Mouse (Mus musculus) intestine, embryonic 14.5 days (tissue): ENCODE results near the gene Grb10. TPM values are rescaled to one million over a fixed set of nuclear protein-coding genes. Genes with fewer than 3 reads are reported as not detected.

Experiments used
- ATAC-seq: fragments of 200-750 bp; cut with Nextera tagmentation; replicated peaks from 2 replicates; pipeline ENCODE4 v1.8.0; 2017; ENCODE audit warnings: low read depth, moderate number of reproducible peaks, moderate TSS enrichment, moderate library complexity; ENCODE audit not compliant: low FRiP score, low TSS enrichment
- DNase-seq: peaks from one replicate; pipeline ENCODE4 v3.0.0-alpha.2; 2018; ENCODE audit warnings: low spot score
- H3K27ac ChIP-seq: fragments of 300-500 bp; sonication (generic); 2 replicates; pipeline ENCODE4 v1.5.1; 2014; ENCODE audit warnings: low read depth, mild to moderate bottlenecking, control low read depth
- H3K27me3 ChIP-seq: fragments of 300-500 bp; sonication (generic); replicated peaks from 2 replicates; pipeline ENCODE4 v1.6.1; 2014; ENCODE audit warnings: low read length, control low read depth; ENCODE audit not compliant: control insufficient read depth, insufficient read depth
- H3K36me3 ChIP-seq: fragments of 300-500 bp; sonication (generic); 2 replicates; pipeline ENCODE4 v1.6.1; 2014; ENCODE audit warnings: low read length, control low read depth; ENCODE audit not compliant: control insufficient read depth, insufficient read depth
- H3K4me1 ChIP-seq: fragments of 300-500 bp; sonication (generic); replicated peaks from 2 replicates; pipeline ENCODE4 v1.6.1; 2014; ENCODE audit warnings: low read length, control low read depth, mixed read lengths; ENCODE audit not compliant: control insufficient read depth, insufficient read depth
- H3K4me2 ChIP-seq: fragments of 300-500 bp; sonication (generic); 2 replicates; pipeline ENCODE4 v1.6.1; 2014; ENCODE audit warnings: low read length
- H3K4me3 ChIP-seq: fragments of 300-500 bp; sonication (generic); 2 replicates; pipeline ENCODE4 v1.5.1; 2014; ENCODE audit warnings: low read depth, low read length, control low read depth, mixed read lengths
- H3K9ac ChIP-seq: fragments of 300-500 bp; sonication (generic); 2 replicates; pipeline ENCODE4 v1.6.1; 2014; ENCODE audit warnings: mild to moderate bottlenecking, low read length
- H3K9me3 ChIP-seq: fragments of 300-500 bp; sonication (generic); 2 replicates; pipeline ENCODE4 v1.6.1; 2016; ENCODE audit warnings: low read length, control low read depth; ENCODE audit not compliant: control insufficient read depth
- WGBS: fragments of 180-500 bp; shearing (Covaris S2); extraction: QIAGEN DNeasy Blood & Tissue Kit; methylation state at CpG from one replicate; pipeline ENCODE4 v1.1.7; 2014; 5-methylcytosine and 5-hydroxymethylcytosine counted together
- polyA plus RNA-seq: library from polyadenylated mRNA; unstranded; fragments of >200 nt; fragmentation: Nextera tagmentation; extraction: Ambion mirVana; gene quantifications from 2 replicates; pipeline ENCODE4 v1.2.1, GENCODE M21; 2014

Grb10 gene
- polyA plus RNA-seq, 1 experiment from 2014 or later = 233 TPM

- Histone ChIP-seq H3K36me3 (no peaks in the 10 kb centered on the region), H3K4me3 (no peak overlapping the region), H3K4me1 (no peaks in the 10 kb centered on the region), H3K4me2 (no peak overlapping the region), H3K9me3 (no peaks in the 10 kb centered on the region), H3K27ac (no peak overlapping the region), H3K9ac (no peak overlapping the region), H3K27me3 (no peaks in the 10 kb centered on the region)
- ATAC-seq (no peak), DNase-seq (no peak)
- 60% methylated on average over 3 of the region's 3 CpGs for WGBS
These were observed 114.6 kb downstream of the Grb10 start for GRCm38 (mm10) chr11:11923900-11924299.

DNA sequence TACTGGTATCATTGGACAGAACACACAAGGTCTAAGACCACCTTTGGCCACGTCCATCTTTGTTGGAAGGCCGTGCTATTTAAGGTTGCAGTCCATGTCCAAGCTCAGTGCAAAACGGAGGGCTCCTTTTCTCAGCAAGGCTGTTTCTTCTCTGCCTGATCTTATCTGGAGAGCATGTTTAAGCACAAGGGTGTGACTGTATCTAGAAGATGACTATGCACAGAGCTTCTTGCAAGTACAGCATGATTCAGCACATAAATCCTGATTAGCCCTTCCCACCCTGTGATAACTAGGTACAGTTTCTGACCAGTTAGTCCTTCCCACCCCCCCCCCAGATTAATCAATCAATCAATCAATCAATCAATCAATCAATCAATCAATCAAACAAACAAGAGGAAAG, 115.1 kb downstream of the Grb10 start:
- no peaks in the 10 kb centered on the region for H3K27me3 ChIP-seq
- no peak overlapping the region for H3K4me2 ChIP-seq
- whole genome bisulfite sequencing = 82% methylated on average over 3 of the region's 3 CpGs
- no peak overlapping the region for H3K4me3 ChIP-seq
- no peak for DNase-seq
- ATAC-seq = 0 out of 2 replicates have a peak, but pooled peaks have one; percentile 29
- H3K36me3 ChIP-seq = no peaks in the 10 kb centered on the region
- no peak overlapping the region for H3K27ac ChIP-seq
- H3K4me1 ChIP-seq = no peaks in the 10 kb centered on the region
- H3K9ac ChIP-seq = no peak overlapping the region
- H3K9me3 ChIP-seq = no peaks in the 10 kb centered on the region

DNA sequence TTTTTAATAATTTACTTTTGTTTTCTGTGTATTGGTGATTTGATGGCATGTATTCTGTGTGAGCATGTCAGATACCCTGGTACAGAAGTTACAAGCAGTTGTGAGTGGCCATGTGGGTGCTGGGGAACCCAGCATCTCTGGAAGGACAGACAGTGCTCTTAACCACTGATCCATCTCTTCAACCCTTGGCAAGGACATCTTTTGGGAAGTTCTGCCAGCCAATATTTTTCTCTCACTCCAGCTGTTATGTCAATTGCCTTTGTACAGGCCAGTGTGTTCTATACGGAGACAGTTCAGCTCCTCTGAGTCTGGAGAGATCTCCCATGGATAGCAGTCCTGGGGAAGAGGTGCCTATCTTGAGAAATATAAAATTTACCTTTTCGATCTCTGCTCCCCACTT, 116.4 kb downstream of the Grb10 start:
- ATAC-seq (no peak), DNase-seq (no peak)
- Histone ChIP-seq H3K4me1 (no peaks in the 10 kb centered on the region), H3K27me3 (no peaks in the 10 kb centered on the region), H3K4me3 (no peak overlapping the region), H3K27ac (no peak overlapping the region), H3K4me2 (no peak overlapping the region), H3K36me3 (no peaks in the 10 kb centered on the region), H3K9me3 (no peaks in the 10 kb centered on the region), H3K9ac (no peak overlapping the region)
- 87% methylated on average over 2 of the region's 2 CpGs for WGBS

GRCm38 (mm10) chr11:11907703-11908413, 130.6 kb downstream of the Grb10 start:
- DNase-seq (peak; percentile 51), ATAC-seq (peak; percentile 53; the same call in 1 of the 2 replicates)
- no peak overlapping the region for H3K4me2 ChIP-seq
- no peak overlapping the region for H3K4me3 ChIP-seq
- H3K27ac ChIP-seq = no peak overlapping the region
- no peaks in the 10 kb centered on the region for H3K27me3 ChIP-seq
- no peaks in the 10 kb centered on the region for H3K9me3 ChIP-seq
- H3K9ac ChIP-seq = no peak overlapping the region
- 37% methylated on average over 7 of the region's 7 CpGs for WGBS
- no peaks in the 10 kb centered on the region for H3K4me1 ChIP-seq
- H3K36me3 ChIP-seq = no peaks in the 10 kb centered on the region

GRCm38 (mm10) chr11:11905518-11905917, 133.0 kb downstream of the Grb10 start:
- Histone ChIP-seq H3K4me2 (no peak overlapping the region), H3K9ac (no peak overlapping the region), H3K27me3 (no peaks in the 10 kb centered on the region), H3K4me3 (no peak overlapping the region), H3K36me3 (no peaks in the 10 kb centered on the region), H3K27ac (no peak overlapping the region), H3K4me1 (peaks cover 7% of the 10 kb centered on the region), H3K9me3 (0 out of 2 replicates have a peak, but pooled peaks cover 3% of the 10 kb centered on the region)
- ATAC-seq (no peak), DNase-seq (no peak)

DNA sequence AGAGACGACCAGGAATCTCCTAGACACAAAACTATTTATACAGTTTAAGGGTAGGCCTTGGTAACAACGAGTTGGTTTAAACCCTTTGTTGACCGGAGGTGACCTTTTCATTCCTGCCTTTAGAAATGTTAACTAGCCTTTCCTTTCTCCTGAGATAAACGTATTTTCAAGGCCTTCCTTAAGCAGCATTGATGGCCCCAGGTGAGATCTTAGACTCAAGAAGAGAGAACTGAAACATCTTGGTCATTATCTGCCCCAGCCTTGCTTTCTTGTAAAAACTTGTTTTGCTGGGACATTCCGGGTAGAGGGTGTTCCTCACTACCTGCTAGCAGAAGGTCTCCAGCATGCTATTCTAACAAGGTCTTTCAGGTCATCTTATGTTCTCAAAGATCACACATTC, 133.5 kb downstream of the Grb10 start:
- no peak for ATAC-seq
- peaks cover 7% of the 10 kb centered on the region for H3K4me1 ChIP-seq

GRCm38 (mm10) chr11:11901509-11901908, 137.0 kb downstream of the Grb10 start:
- H3K27ac ChIP-seq = peak overlapping the region; percentile 69
- no peak for DNase-seq
- no peaks in the 10 kb centered on the region for H3K36me3 ChIP-seq
- H3K4me2 ChIP-seq = no peak overlapping the region
- no peak for ATAC-seq
- H3K4me3 ChIP-seq = no peak overlapping the region
- H3K9me3 ChIP-seq = 0 out of 2 replicates have a peak, but pooled peaks cover 3% of the 10 kb centered on the region
- H3K4me1 ChIP-seq = peaks cover 11% of the 10 kb centered on the region
- WGBS = 37% methylated on average over 5 of the region's 5 CpGs
- H3K9ac ChIP-seq = no peak overlapping the region
- no peaks in the 10 kb centered on the region for H3K27me3 ChIP-seq

More for the DNA sequence above, 133.5 kb downstream of the Grb10 start:
- no peaks in the 10 kb centered on the region for H3K36me3 ChIP-seq
- 0 out of 2 replicates have a peak, but pooled peaks cover 3% of the 10 kb centered on the region for H3K9me3 ChIP-seq
- DNase-seq = no peak
- no peak overlapping the region for H3K4me3 ChIP-seq
- H3K27ac ChIP-seq = no peak overlapping the region
- H3K27me3 ChIP-seq = no peaks in the 10 kb centered on the region
- H3K9ac ChIP-seq = no peak overlapping the region
- 72% methylated on average over 5 of the region's 5 CpGs for WGBS
- no peak overlapping the region for H3K4me2 ChIP-seq

DNA sequence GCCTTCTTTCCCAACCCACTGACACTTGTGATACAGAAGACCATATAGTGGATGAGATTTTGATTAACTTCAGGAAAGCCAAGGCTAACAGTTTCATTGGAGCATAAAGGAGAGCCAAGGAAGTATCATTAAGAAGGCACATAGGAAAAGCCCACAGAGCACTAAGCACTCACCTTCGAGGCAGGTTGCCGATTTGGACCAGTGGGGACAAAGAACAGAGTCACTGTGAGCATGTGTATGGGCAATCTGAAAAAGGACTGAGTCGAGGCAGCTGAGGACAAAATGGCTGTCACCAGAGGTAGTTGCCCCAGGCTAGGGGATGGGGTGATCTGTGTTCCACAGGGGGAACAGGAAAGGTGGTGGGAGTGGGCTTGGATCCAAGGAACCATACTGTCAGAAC, 140.0 kb downstream of the Grb10 start:
- no peak overlapping the region for H3K4me3 ChIP-seq
- 91% methylated on average over 3 of the region's 3 CpGs for WGBS
- no peaks in the 10 kb centered on the region for H3K27me3 ChIP-seq
- H3K27ac ChIP-seq = peak overlapping the region; percentile 25; the same call in 1 of the 2 replicates
- H3K4me1 ChIP-seq = peaks cover 14% of the 10 kb centered on the region
- H3K4me2 ChIP-seq = no peak overlapping the region
- H3K36me3 ChIP-seq = no peaks in the 10 kb centered on the region
- H3K9me3 ChIP-seq = 0 out of 2 replicates have a peak, but pooled peaks cover 3% of the 10 kb centered on the region
- DNase-seq = no peak
- no peak overlapping the region for H3K9ac ChIP-seq
- no peak for ATAC-seq
